In genomic region chr8:126650945-126651344, GRCm38 (mm10) we compare ENCODE assay signal across 22 mouse cellular contexts. TPM values are rescaled to one million over a fixed set of nuclear protein-coding genes. Genes with fewer than 3 reads are reported as not detected.
DNase-seq lines count a peak whose midpoint lies in the region; ATAC-seq and TF ChIP-seq lines count a peak whose summit lies in the region.
"Had no signal": no experiment of that assay in that cellular context is flagged by ENCODE, and none has a peak within 500 bp of the region (broad histone marks: within the 10 kb centered on the region; RNA-seq: fewer than 3 reads in every experiment).

No protein-coding gene starts in this region.

- H3K4me2 ChIP-seq in lung, embryonic 15.5 days, result no peak overlapping the region
- no peak overlapping the region for H3K4me2 ChIP-seq in midbrain, embryonic 14.5 days (ENCODE audit: low read length)
- H3K4me2 ChIP-seq: hindbrain, embryonic 13.5 days; intestine, embryonic 15.5 days; liver, embryonic 13.5 days had no signal

- H3K9ac ChIP-seq in lung, embryonic 15.5 days, result no peak overlapping the region
- no peak overlapping the region for H3K9ac ChIP-seq in midbrain, embryonic 14.5 days (replicated peaks; ENCODE audit: low read length)
- H3K9ac ChIP-seq: hindbrain, embryonic 13.5 days; intestine, embryonic 15.5 days; liver, embryonic 13.5 days had no signal

- TF ChIP-seq POLR2A in kidney, adult 2 months (IDR thresholded peaks at IDR 0.05; ENCODE audit: low read depth, low read length), result no peak

- 0 out of 2 replicates have a peak, but pooled peaks have one; percentile 44 for ATAC-seq in lung, embryonic 15.5 days (ENCODE audit: borderline replicate concordance, extremely low read depth, low FRiP score, low TSS enrichment)
- no peak for ATAC-seq in midbrain, embryonic 14.5 days (ENCODE audit: low FRiP score, low TSS enrichment)
- ATAC-seq: CD4-positive, CD25-positive, alpha-beta regulatory T cell, adult 4 months; intestine, embryonic 15.5 days had no signal

- no peak for TF ChIP-seq CTCF in kidney, adult 2 months (conservative IDR thresholded peaks at IDR 0.05; ENCODE audit: insufficient read depth, insufficient read length, low read depth, low read length)

- H3K9me3 ChIP-seq in lung, embryonic 15.5 days, result no peaks in the 10 kb centered on the region
- no peaks in the 10 kb centered on the region for H3K9me3 ChIP-seq in midbrain, embryonic 14.5 days (ENCODE audit: control insufficient read depth, low read length)
- H3K9me3 ChIP-seq: forebrain, embryonic 10.5 days; G1E; hindbrain, embryonic 13.5 days; intestine, embryonic 15.5 days; limb, embryonic 10.5 days; liver, embryonic 13.5 days had no signal

- peak; percentile 87 for DNase-seq in kidney, adult 2 months
- no peak for DNase-seq in kidney, postnatal 14 days
- peak; percentile 8 for DNase-seq in kidney, postnatal 10 days
- peak; percentile 83 for DNase-seq in skeletal muscle tissue, adult 2 months (ENCODE audit: low read depth, low spot score)
- DNase-seq in embryo, embryonic 10 days (ENCODE audit: low spot score), result no peak
- no peak for DNase-seq in midbrain, embryonic 14.5 days
- DNase-seq: cerebellum, adult 9-10 months; gastrocnemius, postnatal 10 days; heart, postnatal 10 days; liver, embryonic 13.5 days; right cerebral cortex, adult 18-20 months; spleen, adult 18-20 months; thymus, adult 18-20 months had no signal

- H3K36me3 ChIP-seq in kidney, adult 2 months (ENCODE audit: control insufficient read depth, insufficient read depth, low read length), result no peaks in the 10 kb centered on the region
- H3K36me3 ChIP-seq in lung, embryonic 15.5 days, result no peaks in the 10 kb centered on the region
- no peaks in the 10 kb centered on the region for H3K36me3 ChIP-seq in midbrain, embryonic 14.5 days (ENCODE audit: control insufficient read depth, insufficient read depth, low read length)
- H3K36me3 ChIP-seq: forebrain, embryonic 10.5 days; G1E; hindbrain, embryonic 13.5 days; intestine, embryonic 15.5 days; limb, embryonic 10.5 days; liver, embryonic 13.5 days had no signal

- peak overlapping the region; percentile 87 for H3K27ac ChIP-seq in kidney, adult 2 months (ENCODE audit: insufficient read depth, low read depth, low read length)
- H3K27ac ChIP-seq in lung, embryonic 15.5 days, result peak overlapping the region; percentile 51
- no peak overlapping the region for H3K27ac ChIP-seq in midbrain, embryonic 14.5 days (replicated peaks; ENCODE audit: low read depth, low read length)
- H3K27ac ChIP-seq: forebrain, embryonic 10.5 days; hindbrain, embryonic 13.5 days; intestine, embryonic 15.5 days; layer of hippocampus, adult 2 months; left cerebral cortex, adult 2 months; limb, embryonic 10.5 days; liver, embryonic 13.5 days had no signal

- WGBS in kidney, adult 2 months, result 54% methylated on average over 8 of the region's 8 CpGs
- WGBS in lung, embryonic 15.5 days, result 44% methylated on average over 8 of the region's 8 CpGs
- WGBS in midbrain, embryonic 14.5 days, result 92% methylated on average over 8 of the region's 8 CpGs

- H3K27me3 ChIP-seq in kidney, adult 2 months (replicated peaks; ENCODE audit: control insufficient read depth, insufficient read depth, low read length), result no peaks in the 10 kb centered on the region
- no peaks in the 10 kb centered on the region for H3K27me3 ChIP-seq in lung, embryonic 15.5 days
- H3K27me3 ChIP-seq in midbrain, embryonic 14.5 days (ENCODE audit: control insufficient read depth, insufficient read depth, low read length), result no peaks in the 10 kb centered on the region
- H3K27me3 ChIP-seq: hindbrain, embryonic 13.5 days; intestine, embryonic 15.5 days; liver, embryonic 13.5 days had no signal

- no peak overlapping the region for H3K4me3 ChIP-seq in kidney, adult 2 months (ENCODE audit: insufficient read depth, low read depth, low read length)
- H3K4me3 ChIP-seq in lung, embryonic 15.5 days, result no peak overlapping the region
- H3K4me3 ChIP-seq in midbrain, embryonic 14.5 days (replicated peaks; ENCODE audit: low read depth, low read length), result no peak overlapping the region
- H3K4me3 ChIP-seq: forebrain, embryonic 10.5 days; hindbrain, embryonic 13.5 days; intestine, embryonic 15.5 days; layer of hippocampus, adult 2 months; left cerebral cortex, adult 2 months; limb, embryonic 10.5 days; liver, embryonic 13.5 days had no signal

- H3K4me1 ChIP-seq in kidney, adult 2 months (ENCODE audit: control insufficient read depth, insufficient read depth, low read length), result peaks cover 9% of the 10 kb centered on the region; the same call in 1 of the 2 replicates
- H3K4me1 ChIP-seq in lung, embryonic 15.5 days, result peaks cover 10% of the 10 kb centered on the region
- peaks cover 15% of the 10 kb centered on the region; the same call in 1 of the 2 replicates for H3K4me1 ChIP-seq in midbrain, embryonic 14.5 days (ENCODE audit: control insufficient read depth, insufficient read depth, low read length)
- H3K4me1 ChIP-seq: intestine, embryonic 15.5 days had no signal

RNA-seq across cellular contexts. Expression of gene Irf2bp2, which starts 57.2 kb away (rescaled TPM):
- 40.6 and 46.6 TPM in 2 replicates for polyA plus RNA-seq in kidney, adult 2 months (2012; rRNA removed)
- 12.6 TPM in 2 replicates for polyA plus RNA-seq in lung, embryonic 15.5 days (2015; fragmentation: Nextera tagmentation; extraction: Ambion mirVana)
- 7.8 and 9.8 TPM in 2 replicates for polyA plus RNA-seq in midbrain, embryonic 14.5 days (2014; fragmentation: Nextera tagmentation; extraction: Ambion mirVana)

Comparison
In these comparisons a context has a peak if more than half of its experiments do, and no peak if none do; other contexts are left out.
1. DNase-seq: peak in kidney, adult 2 months (single experiment), kidney, postnatal 10 days (single experiment) and skeletal muscle tissue, adult 2 months (single experiment); none in kidney, postnatal 14 days (single experiment), embryo, embryonic 10 days (single experiment) and midbrain, embryonic 14.5 days (single experiment).